Mouse (Mus musculus): ENCODE measurements around the gene Mtif2. TPM values are rescaled to one million over a fixed set of nuclear protein-coding genes. Genes with fewer than 3 reads are reported as not detected.

Gene Mtif2
- total RNA-seq (2014; rRNA removed), result 17.9 and 32.4 TPM in 2 replicates
- polyA plus RNA-seq (2015; fragmentation: Nextera tagmentation; extraction: Ambion mirVana), result 36.5 and 37.8 TPM in 2 replicates

DNA sequence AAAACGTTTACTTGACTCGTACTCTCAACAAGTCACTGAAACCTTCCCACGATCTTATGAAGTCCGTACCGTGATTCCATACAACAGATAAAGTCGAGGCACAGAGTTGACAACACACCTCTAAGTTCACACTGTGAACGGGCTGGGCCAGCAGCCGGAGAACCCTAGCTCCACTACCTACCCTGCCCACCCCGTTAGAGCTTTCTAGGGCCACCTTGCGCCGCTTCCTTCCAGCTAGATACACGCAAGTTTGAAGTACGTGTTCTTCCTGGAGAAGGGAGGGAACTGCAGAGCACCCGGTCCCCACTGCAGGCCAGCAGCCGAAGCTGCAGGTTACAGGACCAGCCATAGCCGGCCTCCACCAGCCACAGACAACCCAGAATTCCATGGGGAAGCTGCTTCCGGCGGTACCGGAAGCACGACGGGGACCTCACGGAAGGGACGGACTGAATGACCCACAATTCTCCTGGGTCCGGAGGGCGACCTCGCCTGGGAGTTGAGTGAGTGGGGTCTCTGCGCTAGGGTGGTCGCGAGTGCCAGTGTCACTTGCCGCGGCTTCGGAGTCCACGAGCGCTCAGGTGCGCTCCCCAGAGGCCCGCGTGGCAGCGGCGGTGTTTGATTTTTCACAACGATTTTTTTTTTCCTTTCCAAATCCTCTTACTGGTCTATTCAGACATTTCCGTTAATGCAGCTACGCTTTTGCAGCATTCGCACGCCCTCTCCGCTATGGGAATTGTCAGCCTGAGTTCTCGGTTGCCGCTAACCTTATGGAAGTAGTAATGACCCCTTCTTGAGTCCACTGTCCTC is at the start of gene Mtif2:
Gene Mtif2, plus strand, starts transcription at position 421 of the 807 bp plus-strand sequence.
- DNase-seq (ENCODE audit: low spot score) (peak; percentile 93), ATAC-seq (peak; percentile 99)
- TF ChIP-seq CTCF (IDR thresholded peaks at IDR 0.05; ENCODE audit: low read depth), result peak; percentile 41; the same call in 1 of the 2 replicates
- Histone ChIP-seq H3K36me3 (ENCODE audit: insufficient read depth, low read length) (no peaks in the 10 kb centered on the region; the same call in 1 of the 2 replicates), H3K9me3 (ENCODE audit: low read length) (no peaks in the 10 kb centered on the region), H3K4me1 (ENCODE audit: insufficient read depth, low read length) (no peaks in the 10 kb centered on the region; the same call in 1 of the 2 replicates), H3K27me3 (ENCODE audit: insufficient read depth, low read length) (no peaks in the 10 kb centered on the region), H3K9ac (replicated peaks; ENCODE audit: low read length) (peak within 1 kb of the TSS; percentile 76), H3K4me3 (ENCODE audit: low read length) (peak within 1 kb of the TSS; percentile 72), H3K27ac (peak within 1 kb of the TSS; percentile 93), H3K4me2 (ENCODE audit: low read depth, low read length) (peak within 1 kb of the TSS; percentile 78)
- 3% methylated on average over 47 of the region's 47 CpGs for WGBS

DNA sequence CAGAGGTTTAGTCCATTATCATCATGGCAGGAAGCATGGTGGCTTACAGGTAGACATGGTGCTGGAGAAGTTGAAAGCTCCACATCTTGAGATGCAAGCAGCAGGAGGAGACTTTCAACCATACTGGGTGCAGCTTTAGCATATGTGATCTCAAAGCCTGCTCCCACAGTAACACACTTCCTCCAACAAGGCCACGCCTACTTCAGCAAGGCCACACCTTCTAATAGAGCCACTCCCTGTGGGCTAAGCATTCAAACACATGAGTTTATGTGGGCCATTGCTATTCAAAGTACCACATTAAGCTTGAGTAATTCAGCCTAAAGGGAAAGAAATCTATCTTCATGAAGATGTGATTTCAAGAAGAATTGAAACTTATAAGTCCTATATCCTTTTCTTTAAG is 33.1 kb upstream of the Mtif2 start:
- WGBS, result 93% methylated on average over 1 of the region's 1 CpGs
- ATAC-seq (no peak), DNase-seq (ENCODE audit: low spot score) (no peak)
- Histone ChIP-seq H3K36me3 (ENCODE audit: insufficient read depth, low read length) (peaks cover 26% of the 10 kb centered on the region), H3K9me3 (ENCODE audit: low read length) (no peaks in the 10 kb centered on the region), H3K27ac (no peak overlapping the region), H3K4me1 (ENCODE audit: insufficient read depth, low read length) (no peaks in the 10 kb centered on the region), H3K27me3 (ENCODE audit: insufficient read depth, low read length) (no peaks in the 10 kb centered on the region), H3K4me3 (ENCODE audit: low read length) (no peak overlapping the region), H3K4me2 (ENCODE audit: low read depth, low read length) (no peak overlapping the region), H3K9ac (replicated peaks; ENCODE audit: low read length) (no peak overlapping the region)
- TF ChIP-seq CTCF (IDR thresholded peaks at IDR 0.05; ENCODE audit: low read depth), result no peak

DNA sequence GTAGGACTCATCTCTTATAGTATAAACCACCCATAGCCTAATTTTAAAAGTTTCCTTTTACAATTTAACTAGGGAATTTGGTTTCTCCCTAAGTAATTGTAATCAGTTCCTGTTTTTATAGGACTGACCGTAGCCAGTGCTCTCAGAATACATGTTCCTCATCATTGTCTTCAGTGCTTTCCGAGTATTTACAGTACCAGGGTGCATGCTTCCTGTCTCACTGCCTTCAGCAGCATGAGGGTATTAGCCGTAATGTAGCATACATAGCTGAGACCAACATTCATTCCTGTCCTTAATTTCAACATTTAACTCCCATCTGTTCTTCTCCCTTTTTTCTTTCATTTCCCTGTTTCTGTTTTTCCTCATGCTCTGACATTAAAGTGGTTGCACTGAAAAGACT is 29.2 kb upstream of the Mtif2 start:
- no peak for ATAC-seq

DNA sequence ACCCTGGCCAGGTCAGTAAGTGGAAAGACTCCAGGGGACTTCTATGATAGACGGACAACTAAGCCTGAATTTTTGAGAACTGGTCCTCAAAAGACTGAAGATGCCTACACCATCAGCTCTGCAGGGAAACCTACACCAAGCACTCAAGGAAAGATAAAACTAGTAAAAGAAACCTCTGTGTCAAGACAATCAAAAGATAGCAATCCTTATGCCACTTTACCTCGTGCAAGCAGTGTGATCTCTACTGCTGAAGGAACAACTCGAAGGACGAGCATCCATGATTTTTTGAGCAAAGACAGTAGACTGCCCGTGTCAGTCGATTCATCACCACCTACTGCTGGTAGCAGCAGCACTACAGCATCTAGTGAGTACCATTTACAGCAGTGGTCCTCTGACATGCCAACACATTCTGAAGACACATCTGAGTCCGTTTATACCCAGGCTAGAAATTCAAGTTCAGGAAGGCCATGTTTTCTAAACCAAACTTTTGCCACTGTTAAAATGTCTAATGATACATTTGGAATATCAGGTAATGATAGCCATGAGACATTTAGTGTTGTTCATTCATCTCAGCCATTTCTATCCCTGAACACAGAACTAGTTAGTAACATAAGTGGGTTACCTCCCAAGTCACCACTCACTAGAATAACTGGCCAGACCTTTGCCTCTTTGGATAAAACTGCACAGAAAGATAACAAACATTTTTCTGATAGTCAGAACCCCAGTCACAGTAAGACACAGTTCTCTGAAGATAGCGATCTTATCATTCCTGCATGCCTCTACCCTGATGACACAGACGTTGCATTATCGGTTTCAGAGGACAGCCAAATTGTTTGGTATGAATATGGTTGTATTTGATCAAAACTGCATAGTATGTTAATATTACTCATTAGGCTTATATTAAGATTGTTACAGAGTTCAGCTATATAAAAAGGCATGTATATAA is 22.0 kb upstream of the Mtif2 start:
- Histone ChIP-seq H3K4me3 (ENCODE audit: low read length) (no peak overlapping the region), H3K4me2 (ENCODE audit: low read depth, low read length) (no peak overlapping the region), H3K36me3 (ENCODE audit: insufficient read depth, low read length) (peaks cover 36% of the 10 kb centered on the region), H3K4me1 (ENCODE audit: insufficient read depth, low read length) (no peaks in the 10 kb centered on the region), H3K9ac (replicated peaks; ENCODE audit: low read length) (no peak overlapping the region), H3K9me3 (ENCODE audit: low read length) (no peaks in the 10 kb centered on the region), H3K27me3 (ENCODE audit: insufficient read depth, low read length) (no peaks in the 10 kb centered on the region), H3K27ac (no peak overlapping the region)
- TF ChIP-seq CTCF (IDR thresholded peaks at IDR 0.05; ENCODE audit: low read depth), result no peak
- ATAC-seq (no peak), DNase-seq (ENCODE audit: low spot score) (no peak)
- 93% methylated on average over 10 of the region's 10 CpGs for WGBS

More for the DNA sequence above, 29.2 kb upstream of the Mtif2 start:
- Histone ChIP-seq H3K27me3 (ENCODE audit: insufficient read depth, low read length) (no peaks in the 10 kb centered on the region), H3K27ac (no peak overlapping the region), H3K4me3 (ENCODE audit: low read length) (no peak overlapping the region), H3K9me3 (ENCODE audit: low read length) (no peaks in the 10 kb centered on the region), H3K4me1 (ENCODE audit: insufficient read depth, low read length) (no peaks in the 10 kb centered on the region), H3K9ac (replicated peaks; ENCODE audit: low read length) (no peak overlapping the region), H3K4me2 (ENCODE audit: low read depth, low read length) (no peak overlapping the region), H3K36me3 (ENCODE audit: insufficient read depth, low read length) (peaks cover 29% of the 10 kb centered on the region)
- DNase-seq (ENCODE audit: low spot score), result no peak
- TF ChIP-seq CTCF (IDR thresholded peaks at IDR 0.05; ENCODE audit: low read depth), result no peak
- 80% methylated on average over 3 of the region's 3 CpGs for WGBS

DNA sequence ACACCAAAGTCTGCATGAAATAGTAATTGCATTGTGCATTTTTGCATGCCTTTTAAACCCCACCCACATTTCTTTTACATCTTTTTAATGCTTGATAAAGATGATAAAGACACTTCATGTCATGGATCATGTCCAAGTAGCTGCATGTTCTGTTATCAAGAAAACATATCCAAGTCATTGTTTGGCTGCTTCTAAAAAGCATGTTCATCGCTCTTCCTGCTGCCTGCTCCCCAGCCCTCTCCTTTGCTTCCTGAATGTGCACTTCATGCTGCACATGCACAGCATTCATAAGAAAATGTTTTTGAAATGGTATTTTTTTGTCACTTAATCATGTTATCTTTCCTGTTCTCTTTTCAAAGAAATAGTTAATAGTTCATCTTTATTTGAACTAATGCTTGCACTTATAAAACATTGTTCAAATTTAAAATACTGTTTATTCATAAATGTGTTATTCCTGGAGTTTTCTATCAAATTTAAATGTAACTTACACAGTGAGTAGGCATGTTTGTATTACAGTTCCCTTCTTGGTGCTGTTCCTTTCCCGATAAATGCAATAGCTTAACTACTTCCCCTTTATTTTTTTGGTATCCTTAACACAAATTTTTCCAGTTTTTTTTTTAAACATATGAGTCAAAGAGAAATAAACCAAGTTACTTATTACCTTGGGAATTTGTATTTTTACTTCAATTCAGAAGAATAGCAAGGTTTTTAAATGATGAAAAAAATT is 21.1 kb upstream of the Mtif2 start:
- Histone ChIP-seq H3K9me3 (ENCODE audit: low read length) (no peaks in the 10 kb centered on the region), H3K4me2 (ENCODE audit: low read depth, low read length) (no peak overlapping the region), H3K4me1 (ENCODE audit: insufficient read depth, low read length) (no peaks in the 10 kb centered on the region), H3K27me3 (ENCODE audit: insufficient read depth, low read length) (no peaks in the 10 kb centered on the region), H3K4me3 (ENCODE audit: low read length) (no peak overlapping the region), H3K9ac (replicated peaks; ENCODE audit: low read length) (no peak overlapping the region), H3K27ac (no peak overlapping the region), H3K36me3 (ENCODE audit: insufficient read depth, low read length) (peaks cover 31% of the 10 kb centered on the region)
- ATAC-seq (no peak), DNase-seq (ENCODE audit: low spot score) (no peak)
- 90% methylated on average over 2 of the region's 2 CpGs for WGBS
- TF ChIP-seq CTCF (IDR thresholded peaks at IDR 0.05; ENCODE audit: low read depth), result no peak

DNA sequence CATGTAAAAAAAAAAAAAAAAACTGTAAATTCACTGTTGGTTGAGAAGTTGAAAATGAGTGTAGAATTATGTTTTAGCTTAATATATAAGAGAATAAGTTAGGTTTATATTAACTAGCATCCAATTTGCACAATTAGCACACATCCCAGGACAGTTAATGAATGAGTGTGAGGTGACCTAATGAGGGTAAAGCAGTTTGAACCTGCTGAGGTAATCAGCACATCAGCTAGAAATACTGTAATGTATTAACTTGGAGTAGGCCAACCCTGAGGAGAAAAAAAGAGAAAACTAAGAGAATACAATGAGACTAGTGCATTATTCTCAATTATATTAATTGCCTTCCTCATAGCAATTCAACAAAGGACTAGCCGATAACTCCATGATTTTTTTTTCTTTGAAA is 16.8 kb upstream of the Mtif2 start:
- no peak overlapping the region for H3K9ac ChIP-seq (replicated peaks; ENCODE audit: low read length)
- H3K36me3 ChIP-seq (ENCODE audit: insufficient read depth, low read length), result peaks cover 23% of the 10 kb centered on the region
- WGBS, result 91% methylated on average over 1 of the region's 1 CpGs

More for the DNA sequence above, 16.8 kb upstream of the Mtif2 start:
- Histone ChIP-seq H3K27ac (no peak overlapping the region), H3K9me3 (ENCODE audit: low read length) (no peaks in the 10 kb centered on the region), H3K4me1 (ENCODE audit: insufficient read depth, low read length) (no peaks in the 10 kb centered on the region), H3K4me2 (ENCODE audit: low read depth, low read length) (no peak overlapping the region), H3K27me3 (ENCODE audit: insufficient read depth, low read length) (no peaks in the 10 kb centered on the region), H3K4me3 (ENCODE audit: low read length) (no peak overlapping the region)
- no peak for ATAC-seq
- TF ChIP-seq CTCF (IDR thresholded peaks at IDR 0.05; ENCODE audit: low read depth), result no peak
- no peak for DNase-seq (ENCODE audit: low spot score)
